Mouse (Mus musculus) midbrain, embryonic 11.5 days (tissue): Measurements from ENCODE around the gene Trim56. TPM values are rescaled to one million over a fixed set of nuclear protein-coding genes. Genes with fewer than 3 reads are reported as not detected.
"Not testable (repeated sequence)": the region's sequence is repeated elsewhere in the genome, so short reads cannot be mapped to it uniquely, and the experiment has no call there.

Experiments used
- ATAC-seq: fragments of 200-750 bp; cut with Nextera tagmentation; 2 replicates; pipeline ENCODE4 v1.8.0; 2017; ENCODE audit warnings: moderate TSS enrichment, moderate library complexity; ENCODE audit not compliant: low FRiP score
- DNase-seq: peaks from one replicate; pipeline ENCODE4 v3.0.0; 2015; ENCODE audit warnings: low spot score; ENCODE audit errors: missing footprints
- H3K27ac ChIP-seq: fragments of 300-500 bp; sonication (generic); 2 replicates; pipeline ENCODE4 v1.5.1; 2014; ENCODE audit warnings: low read depth, low read length
- H3K27me3 ChIP-seq: fragments of 300-500 bp; sonication (generic); 2 replicates; pipeline ENCODE4 v1.6.1; 2014; ENCODE audit warnings: mild to moderate bottlenecking, low read length, moderate library complexity, mixed read lengths; ENCODE audit not compliant: control insufficient read depth, insufficient read depth
- H3K36me3 ChIP-seq: fragments of 300-500 bp; sonication (generic); 2 replicates; pipeline ENCODE4 v1.6.1; 2014; ENCODE audit warnings: mild to moderate bottlenecking, low read length, moderate library complexity, mixed read lengths; ENCODE audit not compliant: control insufficient read depth, insufficient read depth
- H3K4me1 ChIP-seq: fragments of 300-500 bp; sonication (generic); 2 replicates; pipeline ENCODE4 v1.6.1; 2014; ENCODE audit warnings: low read length; ENCODE audit not compliant: control insufficient read depth, insufficient read depth
- H3K4me2 ChIP-seq: fragments of 300-500 bp; sonication (generic); 2 replicates; pipeline ENCODE4 v1.6.1; 2014; ENCODE audit warnings: mild to moderate bottlenecking, moderate library complexity
- H3K4me3 ChIP-seq: fragments of 300-500 bp; sonication (generic); 2 replicates; pipeline ENCODE4 v1.5.1; 2014; ENCODE audit warnings: low read depth, low read length
- H3K9ac ChIP-seq: fragments of 300-500 bp; sonication (generic); 2 replicates; pipeline ENCODE4 v1.6.1; 2014; ENCODE audit warnings: low read length
- H3K9me3 ChIP-seq: fragments of 300-500 bp; sonication (generic); 2 replicates; pipeline ENCODE4 v1.6.1; 2016; ENCODE audit warnings: low read length; ENCODE audit not compliant: control insufficient read depth
- WGBS: fragments of 180-500 bp; shearing (Covaris S2); extraction: QIAGEN DNeasy Blood & Tissue Kit; methylation state at CpG from one replicate; pipeline ENCODE4 v1.1.7; 2014; 5-methylcytosine and 5-hydroxymethylcytosine counted together
- polyA plus RNA-seq: library from polyadenylated mRNA; unstranded; fragments of >200 nt; fragmentation: Nextera tagmentation; extraction: Ambion mirVana; gene quantifications from 2 replicates; pipeline ENCODE4 v1.2.1, GENCODE M21; 2014

The Trim56 gene
- polyA plus RNA-seq, 1 experiment from 2014 or later, result 4.5 TPM

DNA sequence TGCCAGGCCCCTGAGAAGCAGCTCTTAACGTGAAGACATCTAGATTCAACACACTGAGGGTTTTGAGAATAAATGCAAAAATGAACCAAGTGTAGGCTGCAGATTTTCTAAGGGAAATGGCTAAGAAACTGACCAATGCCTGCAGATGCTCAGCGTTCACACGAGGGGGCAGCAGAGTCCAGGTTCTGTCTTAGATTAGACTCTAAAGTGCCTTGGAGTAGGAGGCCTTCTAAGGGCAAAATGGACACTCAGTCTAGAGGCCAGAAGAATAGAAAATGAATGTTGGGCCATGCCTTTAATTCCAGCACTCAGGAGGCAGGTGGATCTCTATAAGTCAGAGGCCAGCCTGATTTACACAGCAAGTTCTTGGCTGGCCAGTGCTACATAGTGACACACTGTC, 15.5 kb upstream of the Trim56 start:
- no peak overlapping the region for H3K4me2 ChIP-seq
- DNase-seq, result peak; percentile 92
- H3K27me3 ChIP-seq, result no peaks in the 10 kb centered on the region; the same call in 1 of the 2 replicates
- H3K4me3 ChIP-seq, result no peak overlapping the region
- no peaks in the 10 kb centered on the region for H3K9me3 ChIP-seq
- under 1% methylated on average over 3 of the region's 3 CpGs for WGBS
- H3K36me3 ChIP-seq, result no peaks in the 10 kb centered on the region
- H3K4me1 ChIP-seq, result no peaks in the 10 kb centered on the region
- no peak; the same call in 1 of the 2 replicates for ATAC-seq
- H3K9ac ChIP-seq, result no peak overlapping the region
- no peak overlapping the region for H3K27ac ChIP-seq

DNA sequence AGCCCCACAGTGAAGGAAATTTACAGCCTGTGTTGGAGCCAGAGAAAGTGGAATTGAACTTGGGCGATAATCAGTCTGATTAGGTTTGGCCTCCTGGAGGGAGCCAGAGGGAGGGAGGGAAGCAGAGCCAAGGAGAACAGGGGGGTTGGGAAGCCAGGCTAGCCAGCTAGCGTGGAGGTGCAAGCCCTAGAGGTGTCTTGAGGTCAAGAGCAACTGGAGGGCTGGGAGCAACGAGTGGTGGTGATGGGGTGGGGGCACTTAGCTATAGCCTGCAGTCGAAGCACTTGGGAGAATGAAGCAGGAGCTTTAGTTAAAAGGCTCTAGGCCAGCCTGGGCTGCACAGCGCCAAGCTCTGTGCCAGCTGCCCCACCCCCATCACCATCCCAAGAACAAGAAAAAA, 13.3 kb upstream of the Trim56 start:
- 26% methylated on average over 5 of the region's 5 CpGs for WGBS
- H3K4me2 ChIP-seq, result no peak overlapping the region
- H3K4me1 ChIP-seq, result no peaks in the 10 kb centered on the region
- H3K4me3 ChIP-seq, result no peak overlapping the region
- H3K9ac ChIP-seq, result no peak overlapping the region
- H3K9me3 ChIP-seq, result no peaks in the 10 kb centered on the region
- ATAC-seq (no peak), DNase-seq (no peak)
- H3K27me3 ChIP-seq, result no peaks in the 10 kb centered on the region; the same call in 1 of the 2 replicates
- H3K27ac ChIP-seq, result no peak overlapping the region
- H3K36me3 ChIP-seq, result no peaks in the 10 kb centered on the region

DNA sequence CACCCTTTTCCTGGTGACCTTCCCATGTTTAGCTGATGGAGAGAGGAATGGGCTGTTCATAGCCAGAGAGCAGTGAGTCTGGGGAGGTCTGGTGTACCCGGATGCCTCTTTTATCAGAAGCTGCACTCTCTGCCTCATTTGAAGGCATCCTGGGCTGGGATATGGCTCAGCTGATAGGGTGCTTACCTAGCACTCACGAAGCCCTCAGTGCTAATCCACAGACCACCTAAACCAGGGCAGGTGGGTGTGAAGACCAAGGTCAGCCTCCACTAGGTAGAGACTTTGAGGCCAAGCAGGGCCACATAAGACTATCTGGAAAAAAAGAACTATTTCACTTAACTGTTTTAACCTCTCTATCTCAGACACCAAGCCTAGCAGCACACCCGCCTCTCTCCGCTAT, 7.5 kb upstream of the Trim56 start:
- WGBS, result 79% methylated on average over 4 of the region's 4 CpGs
- H3K4me1 ChIP-seq, result peaks cover 4% of the 10 kb centered on the region; the same call in 1 of the 2 replicates
- no peak overlapping the region for H3K9ac ChIP-seq
- H3K27me3 ChIP-seq, result no peaks in the 10 kb centered on the region
- H3K4me3 ChIP-seq, result no peak overlapping the region
- no peak overlapping the region for H3K27ac ChIP-seq
- ATAC-seq (no peak; the same call in 1 of the 2 replicates), DNase-seq (peak; percentile 57)
- H3K36me3 ChIP-seq, result no peaks in the 10 kb centered on the region
- H3K4me2 ChIP-seq, result no peak overlapping the region
- no peaks in the 10 kb centered on the region for H3K9me3 ChIP-seq

GRCm38 (mm10) chr5:137122686-137123193, 6.7 kb upstream of the Trim56 start:
- DNase-seq, result peak; percentile 97
- H3K36me3 ChIP-seq, result no peaks in the 10 kb centered on the region
- no peaks in the 10 kb centered on the region for H3K27me3 ChIP-seq
- peaks cover 4% of the 10 kb centered on the region; the same call in 1 of the 2 replicates for H3K4me1 ChIP-seq
- peak; percentile 86 for ATAC-seq
- H3K9me3 ChIP-seq, result no peaks in the 10 kb centered on the region
- 8% methylated on average over 14 of the region's 14 CpGs for WGBS
- H3K9ac ChIP-seq, result peak overlapping the region; percentile 45; the same call in 1 of the 2 replicates
- peak overlapping the region; percentile 8; the same call in 1 of the 2 replicates for H3K27ac ChIP-seq
- H3K4me3 ChIP-seq, result no peak overlapping the region
- H3K4me2 ChIP-seq, result peak overlapping the region; percentile 28; the same call in 1 of the 2 replicates

GRCm38 (mm10) chr5:137121280-137121679, 5.3 kb upstream of the Trim56 start:
- Histone ChIP-seq H3K9ac (no peak overlapping the region), H3K4me1 (peaks cover 5% of the 10 kb centered on the region), H3K27me3 (no peaks in the 10 kb centered on the region), H3K36me3 (no peaks in the 10 kb centered on the region), H3K9me3 (no peaks in the 10 kb centered on the region), H3K4me2 (no peak overlapping the region), H3K4me3 (no peak overlapping the region), H3K27ac (no peak overlapping the region)
- no peak for ATAC-seq
- WGBS, result 83% methylated on average over 4 of the region's 4 CpGs
- peak; percentile 68 for DNase-seq

DNA sequence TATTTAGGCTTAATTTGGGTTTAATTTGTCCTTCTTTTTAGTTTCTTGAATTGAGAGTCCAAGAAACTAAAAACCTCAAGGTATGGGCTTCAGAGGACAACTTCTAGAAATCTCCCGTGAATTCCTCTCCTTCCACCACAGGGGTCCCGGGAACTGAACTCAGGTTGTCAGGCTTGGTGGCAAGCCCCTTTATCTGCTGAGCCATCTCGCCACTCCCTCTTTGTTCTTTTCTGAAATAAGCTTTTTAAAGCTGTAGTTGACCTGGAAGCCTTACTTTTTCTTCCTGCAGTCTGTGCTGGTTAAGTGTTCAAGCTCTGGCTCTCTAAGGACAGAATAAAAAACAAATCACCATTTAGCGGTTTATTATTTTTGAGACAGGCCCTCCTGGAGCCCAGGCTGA, 2.9 kb upstream of the Trim56 start:
- DNase-seq, result peak; percentile 71
- H3K27me3 ChIP-seq, result no peaks in the 10 kb centered on the region
- no peak overlapping the region for H3K27ac ChIP-seq
- H3K4me3 ChIP-seq, result no peak overlapping the region
- H3K4me1 ChIP-seq, result peaks cover 7% of the 10 kb centered on the region
- no peaks in the 10 kb centered on the region for H3K36me3 ChIP-seq
- WGBS, result 71% methylated on average over 4 of the region's 4 CpGs
- no peaks in the 10 kb centered on the region for H3K9me3 ChIP-seq
- no peak overlapping the region for H3K4me2 ChIP-seq
- no peak overlapping the region for H3K9ac ChIP-seq
- no peak for ATAC-seq

GRCm38 (mm10) chr5:137117994-137118393, 2.0 kb upstream of the Trim56 start:
- WGBS, result 89% methylated on average over 3 of the region's 3 CpGs
- not testable (repeated sequence) for DNase-seq, H3K4me3 ChIP-seq, H3K9ac ChIP-seq, H3K36me3 ChIP-seq, H3K27me3 ChIP-seq, H3K4me2 ChIP-seq, H3K9me3 ChIP-seq, H3K27ac ChIP-seq, H3K4me1 ChIP-seq, ATAC-seq

DNA sequence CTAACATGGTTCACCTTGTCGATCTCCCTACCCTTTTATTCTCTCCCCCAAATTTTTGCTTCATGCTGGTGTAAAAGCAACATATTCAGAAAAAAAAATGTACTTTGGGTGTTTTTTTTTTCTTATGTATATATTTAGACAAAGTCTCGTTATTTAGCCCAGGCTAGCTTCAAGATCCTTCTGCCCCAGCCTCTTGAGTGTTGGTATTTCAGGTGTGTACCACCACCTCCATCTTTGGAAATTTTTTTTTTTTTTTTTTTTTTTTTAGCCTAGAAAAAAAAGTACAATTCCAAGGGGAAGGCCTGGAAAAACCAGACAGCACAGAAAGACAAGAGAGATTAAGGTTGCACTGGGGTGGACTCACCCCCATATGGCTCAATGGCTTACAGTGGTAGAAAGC, 978 bp upstream of the Trim56 start:
- DNase-seq (no peak), ATAC-seq (no peak)
- peaks cover 4% of the 10 kb centered on the region for H3K4me1 ChIP-seq
- no peaks in the 10 kb centered on the region for H3K36me3 ChIP-seq
- 80% methylated on average over 2 of the region's 2 CpGs for WGBS
- H3K9me3 ChIP-seq, result no peaks in the 10 kb centered on the region
- H3K9ac ChIP-seq, result no peak overlapping the region
- H3K4me3 ChIP-seq, result no peak overlapping the region
- H3K4me2 ChIP-seq, result no peak overlapping the region
- H3K27me3 ChIP-seq, result no peaks in the 10 kb centered on the region
- no peak overlapping the region for H3K27ac ChIP-seq

DNA sequence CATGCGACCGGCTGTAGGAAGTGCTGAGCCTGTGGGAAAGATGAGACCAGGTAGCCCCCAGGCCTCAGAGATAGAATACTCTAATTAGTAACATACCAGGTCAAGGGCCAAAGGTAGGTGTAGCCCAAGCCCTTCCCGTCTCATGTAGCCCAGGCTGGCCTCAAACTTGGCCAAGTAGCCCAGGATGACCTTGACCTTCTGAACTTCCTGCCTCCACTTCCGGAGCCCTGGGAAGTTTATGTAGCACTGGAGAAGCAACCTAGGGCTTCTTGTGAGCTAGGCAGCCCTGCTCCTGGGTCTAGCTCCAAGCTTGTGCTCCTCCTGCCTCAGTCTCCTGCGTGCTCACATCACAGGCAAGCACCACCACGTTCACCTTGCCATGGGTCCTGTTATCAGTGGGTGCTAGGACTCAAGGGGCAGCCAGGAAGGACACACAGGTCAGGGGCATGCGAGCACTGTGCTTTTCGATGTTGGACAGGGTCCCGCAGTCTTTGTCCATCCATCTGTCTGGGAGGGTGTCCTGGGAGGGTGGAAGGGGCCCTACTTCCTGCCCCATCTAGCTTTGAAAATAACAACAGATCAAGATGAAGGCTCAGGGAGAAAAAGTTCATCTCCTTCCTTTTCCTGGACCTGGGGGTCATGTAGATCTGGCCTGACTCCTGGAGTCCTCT, 983 bp downstream of the Trim56 start:
- Histone ChIP-seq H3K27me3 (no peaks in the 10 kb centered on the region), H3K27ac (no peak overlapping the region), H3K9ac (no peak overlapping the region), H3K9me3 (no peaks in the 10 kb centered on the region), H3K4me3 (no peak overlapping the region), H3K4me1 (peaks cover 4% of the 10 kb centered on the region), H3K4me2 (peak overlapping the region; percentile 46), H3K36me3 (no peaks in the 10 kb centered on the region)
- ATAC-seq (no peak), DNase-seq (peak; percentile 67)
- 86% methylated on average over 9 of the region's 9 CpGs for WGBS
